Mouse (Mus musculus): ENCODE measurements around the gene Vmn2r90.
"Not testable (repeated sequence)": the region's sequence is repeated elsewhere in the genome, so short reads cannot be mapped to it uniquely, and the experiment has no call there.

Vmn2r90 gene

GRCm38 (mm10) chr17:17703447-17703846 lies at the start of gene Vmn2r90:
TSS of gene Vmn2r90 (plus strand) at chr17:17703747.
- DNase-seq, result no peak

- DNase-seq, result peak in 1 of 2 experiments; percentile 2
Measured at GRCm38 (mm10) chr17:17654997-17655828, 48.3 kb upstream of the Vmn2r90 start.

- DNase-seq, result no peak
Measured at GRCm38 (mm10) chr17:17655829-17656176, 47.7 kb upstream of the Vmn2r90 start.

GRCm38 (mm10) chr17:17678781-17679180 lies 24.8 kb upstream of the Vmn2r90 start:
- no peak for DNase-seq

- DNase-seq, result no peak
Measured at GRCm38 (mm10) chr17:17690659-17691058, 12.9 kb upstream of the Vmn2r90 start.

GRCm38 (mm10) chr17:17732396-17732795 lies 28.8 kb downstream of the Vmn2r90 start:
- not testable (repeated sequence) for DNase-seq

- no peak for DNase-seq
Measured at GRCm38 (mm10) chr17:17738635-17739034, 35.1 kb downstream of the Vmn2r90 start.

- not testable (repeated sequence) for DNase-seq
Measured at GRCm38 (mm10) chr17:17739300-17739699, 35.8 kb downstream of the Vmn2r90 start.

- not testable (repeated sequence) for DNase-seq
Measured at GRCm38 (mm10) chr17:17739936-17740335, 36.4 kb downstream of the Vmn2r90 start.

GRCm38 (mm10) chr17:17741516-17741915 lies 38.0 kb downstream of the Vmn2r90 start:
- DNase-seq, result not testable (repeated sequence)

- DNase-seq, result peak; percentile 62 to 77
Measured at GRCm38 (mm10) chr17:17749371-17749770, 45.8 kb downstream of the Vmn2r90 start.

GRCm38 (mm10) chr17:17762614-17763293 lies 59.2 kb downstream of the Vmn2r90 start:
- no peak for DNase-seq

GRCm38 (mm10) chr17:17764206-17764605 lies 60.7 kb downstream of the Vmn2r90 start:
- DNase-seq, result no peak

- DNase-seq, result peak; percentile 63 to 82
Measured at GRCm38 (mm10) chr17:17766481-17766880, 62.9 kb downstream of the Vmn2r90 start.

All from cerebellum, postnatal 10 days (tissue).